Mouse (Mus musculus) NIH3T3 (cell line): ENCODE data around the gene Hamp.

Experiments
- DNase-seq: peaks from one replicate; pipeline ENCODE4 v3.0.0-alpha.2; 2012; ENCODE audit warnings: low read depth

Hamp gene

DNA sequence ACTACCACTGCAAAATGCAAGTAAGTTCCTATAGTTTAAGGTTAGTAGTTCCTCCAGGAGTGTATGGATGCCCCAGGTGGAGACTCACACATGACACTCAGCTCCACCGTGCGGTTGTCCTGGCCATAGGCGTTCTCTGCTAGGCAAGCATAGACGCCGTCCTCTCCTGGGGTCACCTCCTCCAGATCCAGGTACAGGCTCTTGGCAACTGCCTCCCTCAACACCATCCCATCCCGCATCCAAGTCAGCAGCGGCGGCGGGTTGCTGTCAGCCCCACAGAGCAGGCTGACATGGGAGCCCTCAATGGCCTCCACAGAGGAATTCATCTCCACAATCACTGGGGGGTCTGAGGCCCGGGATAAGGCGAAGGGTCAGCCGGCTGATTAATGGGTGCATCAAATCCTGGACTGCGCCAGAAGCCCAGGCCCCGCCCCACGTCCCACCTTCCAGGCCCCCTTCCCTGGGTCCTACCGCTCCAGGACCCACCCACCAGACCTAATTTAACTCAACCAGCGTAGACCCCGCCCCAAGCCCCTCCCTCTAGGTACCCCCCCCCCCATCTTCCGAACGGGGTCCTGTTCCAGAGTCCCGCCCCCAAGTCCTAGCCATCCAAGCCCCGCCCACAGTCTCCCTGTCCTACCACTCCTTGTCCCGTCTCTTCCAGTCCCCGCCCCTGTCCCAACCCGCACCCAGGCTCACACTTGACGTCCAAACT lies 35.4 kb downstream of the Hamp start:
- DNase-seq, result no peak

DNA sequence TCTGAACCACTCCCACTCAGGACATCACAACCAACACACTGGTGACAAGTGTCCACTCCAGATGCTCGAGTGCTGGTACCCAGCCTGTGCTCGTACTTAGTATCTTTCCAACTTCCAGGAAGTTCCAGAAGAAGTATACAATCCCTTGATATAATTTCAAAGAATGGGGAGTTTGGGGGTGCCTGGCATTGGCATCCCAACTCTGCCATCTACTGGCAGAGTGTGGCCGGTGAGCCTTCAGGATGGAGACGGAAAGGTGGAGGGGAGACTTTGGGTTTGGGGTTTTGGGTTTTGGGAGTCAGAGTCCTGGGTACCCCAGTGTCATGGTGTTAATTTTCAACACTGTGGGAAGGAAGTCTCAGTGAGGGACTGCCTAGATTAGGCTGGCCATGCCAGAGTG lies 39.8 kb downstream of the Hamp start:
- peak; percentile 49 for DNase-seq

DNA sequence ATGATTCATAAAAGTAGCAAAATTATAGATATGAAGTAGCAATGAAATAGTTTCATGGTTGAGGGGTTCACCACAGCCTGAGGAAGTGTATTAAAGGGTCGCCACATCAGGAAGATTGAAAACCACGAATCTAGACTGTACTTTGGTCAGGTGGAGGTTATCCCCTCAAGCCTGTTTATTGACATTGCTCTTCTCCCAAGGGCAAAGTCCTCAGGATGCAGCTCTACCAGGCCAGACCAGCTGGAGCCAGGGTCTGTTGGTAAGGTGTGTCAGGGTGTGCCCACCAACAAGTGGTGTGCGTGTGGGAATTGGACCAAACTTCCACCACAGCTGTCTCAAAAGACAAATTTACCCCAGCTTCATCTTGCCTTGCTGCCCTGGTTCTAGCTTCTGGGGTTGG lies 48.6 kb downstream of the Hamp start:
- DNase-seq, result no peak

DNA sequence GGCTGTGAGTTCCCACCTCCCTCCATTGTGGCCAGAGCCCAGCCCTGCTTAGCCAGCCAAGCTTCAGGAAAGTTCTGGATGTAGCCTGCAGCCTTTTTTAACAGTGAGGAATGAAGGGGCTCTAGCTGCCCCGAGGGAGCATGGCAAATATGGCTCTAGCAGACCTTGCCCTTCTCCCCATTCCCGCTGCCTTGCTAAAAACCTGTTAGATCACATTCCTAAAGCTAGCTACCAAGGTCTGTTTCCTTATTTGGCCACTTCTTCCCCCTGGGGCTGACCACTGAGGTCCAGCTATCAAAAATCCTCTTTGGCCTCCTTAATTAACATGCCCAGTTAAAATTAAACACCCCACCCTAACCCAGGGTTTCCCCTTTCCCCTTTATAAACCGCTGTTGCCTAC lies 51.3 kb downstream of the Hamp start:
- DNase-seq, result no peak
